Mouse (Mus musculus) heart, adult 2 months (tissue): ENCODE measurements around the gene Pmpca. TPM values are rescaled to one million over a fixed set of nuclear protein-coding genes. Genes with fewer than 3 reads are reported as not detected.

ENCODE experiments used
- DNase-seq, 2 experiments: peaks; one replicate each; pipeline ENCODE4 v3.0.0; 2021
- H3K27ac ChIP-seq: fragments of 200-600 bp; 2 replicates; pipeline ENCODE4 v1.8.1; 2022
- H3K27me3 ChIP-seq: fragments of 200-500 bp; 2 replicates; pipeline ENCODE4 v1.6.1; 2012; ENCODE audit warnings: mild to moderate bottlenecking, low read length, inconsistent platforms, mixed read lengths; ENCODE audit not compliant: control insufficient read depth, insufficient read depth
- H3K36me3 ChIP-seq: fragments of 200-500 bp; 2 replicates; pipeline ENCODE4 v1.6.1; 2012; ENCODE audit warnings: low read length, inconsistent platforms; ENCODE audit not compliant: control insufficient read depth, insufficient read depth
- H3K4me1 ChIP-seq: fragments of 200-500 bp; 2 replicates; pipeline ENCODE4 v1.6.1; 2011; ENCODE audit warnings: low read length; ENCODE audit not compliant: control insufficient read depth, insufficient read depth
- H3K4me3 ChIP-seq: fragments of 200-600 bp; 2 replicates; pipeline ENCODE4 v1.8.1; 2022
- H3K79me2 ChIP-seq: fragments of 200-500 bp; replicated peaks from 2 replicates; pipeline ENCODE4 v1.6.1; 2012; ENCODE audit warnings: mild to moderate bottlenecking, inconsistent platforms, low read length, moderate library complexity, mixed read lengths; ENCODE audit not compliant: control insufficient read depth, insufficient read depth
- H3K9ac ChIP-seq: fragments of 200-500 bp; 2 replicates; pipeline ENCODE4 v1.6.1; 2012; ENCODE audit warnings: low read depth, mild to moderate bottlenecking, control low read depth, inconsistent platforms, low read length, mixed read lengths
- CTCF ChIP-seq: fragments of 200-600 bp; IDR thresholded peaks from 2 replicates; pipeline ENCODE4 v1.8.1; 2022; ENCODE audit warnings: antibody characterized with exemption, mild to moderate bottlenecking, moderate library complexity
- EP300 ChIP-seq: fragments of 200-500 bp; IDR thresholded peaks from 2 replicates; pipeline ENCODE4 v1.6.1; 2011; ENCODE audit warnings: low read depth, low read length, control low read depth; ENCODE audit not compliant: insufficient read depth
- POLR2A ChIP-seq: fragments of 200-500 bp; IDR thresholded peaks from 2 replicates; pipeline ENCODE4 v1.6.1; 2011; ENCODE audit warnings: mild to moderate bottlenecking, low read depth, low read length, control low read depth; ENCODE audit not compliant: insufficient read depth
- WGBS: fragments of 180-500 bp; shearing (Covaris S2); methylation state at CpG from one replicate; pipeline ENCODE4 v1.1.7; 2018; 5-methylcytosine and 5-hydroxymethylcytosine counted together
- intact Hi-C: fragments of 180-260 bp; cut with DNase I; formaldehyde crosslinking; loops from one replicate; pipeline ENCODE4 v1.15.1; 2025
- polyA plus RNA-seq: library from polyadenylated mRNA; depleted of rRNA; stranded (reverse); fragments of >200 nt; gene quantifications from 2 replicates; pipeline ENCODE4 v1.2.3, GENCODE M21; 2012
- total RNA-seq, 2 experiments: library from RNA; stranded (reverse); gene quantifications; 2 replicates each; pipeline ENCODE4 v1.2.3; 2021

Pmpca gene
- total and polyA plus RNA-seq, 3 experiments: 69.1 to 160 (median 139) TPM

- intact Hi-C loops: loop anchor here (10.0 kb wide), 1 partner anchor 464 kb away; the partner anchor contains the start of gene Surf6
- TF ChIP-seq POLR2A (no peak), EP300 (no peak), CTCF (no peak)
- Histone ChIP-seq H3K9ac (no peak overlapping the region), H3K27ac (no peak overlapping the region), H3K27me3 (no peaks in the 10 kb centered on the region), H3K79me2 (peaks cover 3% of the 10 kb centered on the region; the same call in 1 of the 2 replicates), H3K4me1 (peaks cover 7% of the 10 kb centered on the region), H3K4me3 (no peak overlapping the region), H3K36me3 (peaks cover 3% of the 10 kb centered on the region; the same call in 1 of the 2 replicates)
- DNase-seq: no peak
- 94% methylated on average over 4 of the region's 4 CpGs for WGBS
These were observed 52.1 kb downstream of the Pmpca start for GRCm38 (mm10) chr2:26441261-26441660.

- no peak overlapping the region for H3K27ac ChIP-seq
- 13% methylated on average over 5 of the region's 5 CpGs for WGBS
- H3K9ac ChIP-seq: no peak overlapping the region
- intact Hi-C loops: loop anchor here (10.0 kb wide), 1 partner anchor 463 kb away; the partner anchor contains the start of gene Surf6
- no peak overlapping the region for H3K4me3 ChIP-seq
- peaks cover 3% of the 10 kb centered on the region; the same call in 1 of the 2 replicates for H3K36me3 ChIP-seq
- H3K27me3 ChIP-seq: no peaks in the 10 kb centered on the region
- H3K4me1 ChIP-seq: peaks cover 10% of the 10 kb centered on the region
- DNase-seq: peak in 1 of 2 experiments; percentile 58
- TF ChIP-seq POLR2A (no peak), CTCF (no peak), EP300 (no peak)
- peaks cover 3% of the 10 kb centered on the region; the same call in 1 of the 2 replicates for H3K79me2 ChIP-seq
These were observed 52.5 kb downstream of the Pmpca start for GRCm38 (mm10) chr2:26441688-26442087.

- Histone ChIP-seq H3K27me3 (no peaks in the 10 kb centered on the region), H3K36me3 (peaks cover 3% of the 10 kb centered on the region; the same call in 1 of the 2 replicates), H3K9ac (no peak overlapping the region), H3K79me2 (peaks cover 3% of the 10 kb centered on the region; the same call in 1 of the 2 replicates), H3K4me1 (peaks cover 12% of the 10 kb centered on the region), H3K4me3 (no peak overlapping the region), H3K27ac (no peak overlapping the region)
- no peak for DNase-seq
- intact Hi-C loops: loop anchor here (10.0 kb wide), 1 partner anchor 462 kb away; the partner anchor contains the start of gene Surf6
- TF ChIP-seq POLR2A (no peak), CTCF (no peak), EP300 (no peak)
- 92% methylated on average over 1 of the region's 1 CpGs for WGBS
These were observed 53.7 kb downstream of the Pmpca start for GRCm38 (mm10) chr2:26442843-26443242.

- Histone ChIP-seq H3K36me3 (peaks cover 3% of the 10 kb centered on the region; the same call in 1 of the 2 replicates), H3K4me3 (peak overlapping the region; percentile 91), H3K9ac (peak overlapping the region; percentile 93), H3K79me2 (peaks cover 2% of the 10 kb centered on the region; the same call in 1 of the 2 replicates), H3K4me1 (peaks cover 12% of the 10 kb centered on the region), H3K27ac (no peak overlapping the region; the same call in 1 of the 2 replicates), H3K27me3 (no peaks in the 10 kb centered on the region)
- intact Hi-C loops: loop anchor here (2.0 to 10.0 kb wide), 3 partner anchors 35 to 461 kb away; partner anchors contain the start of genes Inpp5e and Surf6
- no peak for DNase-seq
- WGBS: 5% methylated on average over 3 of the region's 3 CpGs
- no peak for TF ChIP-seq POLR2A
- TF ChIP-seq EP300: no peak
- no peak for TF ChIP-seq CTCF
These were observed 54.7 kb downstream of the Pmpca start for GRCm38 (mm10) chr2:26443876-26444275.

- Histone ChIP-seq H3K4me1 (peaks cover 12% of the 10 kb centered on the region), H3K79me2 (peaks cover 2% of the 10 kb centered on the region; the same call in 1 of the 2 replicates), H3K27me3 (no peaks in the 10 kb centered on the region), H3K4me3 (peak overlapping the region; percentile 91), H3K36me3 (peaks cover 3% of the 10 kb centered on the region; the same call in 1 of the 2 replicates), H3K9ac (peak overlapping the region; percentile 93), H3K27ac (peak overlapping the region; percentile 92)
- DNase-seq: peak in 1 of 2 experiments; percentile 21
- no peak for TF ChIP-seq EP300
- TF ChIP-seq CTCF: no peak
- no peak for TF ChIP-seq POLR2A
- intact Hi-C loops: loop anchor here (2.0 to 10.0 kb wide), 3 partner anchors 36 to 460 kb away; partner anchors contain the start of genes Inpp5e and Surf6
- 2% methylated on average over 15 of the region's 15 CpGs for WGBS
These were observed 55.2 kb downstream of the Pmpca start for GRCm38 (mm10) chr2:26444368-26444767.
